Mouse (Mus musculus) intestine, postnatal 0 days (tissue): Measurements from ENCODE around the gene Pitpnm2. TPM values are rescaled to one million over a fixed set of nuclear protein-coding genes. Genes with fewer than 3 reads are reported as not detected.

Experiments
- ATAC-seq: fragments of 200-750 bp; cut with Nextera tagmentation; 2 replicates; pipeline ENCODE4 v1.8.0; 2017; ENCODE audit warnings: mild to moderate bottlenecking, moderate TSS enrichment, moderate library complexity
- H3K27ac ChIP-seq: fragments of 300-500 bp; sonication (generic); 2 replicates; pipeline ENCODE4 v1.5.1; 2014; ENCODE audit warnings: mild to moderate bottlenecking, low read depth, low read length, moderate library complexity
- H3K27me3 ChIP-seq: fragments of 300-500 bp; sonication (generic); replicated peaks from 2 replicates; pipeline ENCODE4 v1.6.1; 2014; ENCODE audit warnings: low read length, mixed read lengths; ENCODE audit not compliant: control insufficient read depth, insufficient read depth
- H3K36me3 ChIP-seq: fragments of 300-500 bp; sonication (generic); 2 replicates; pipeline ENCODE4 v1.6.1; 2014; ENCODE audit warnings: mild to moderate bottlenecking, moderate library complexity; ENCODE audit not compliant: control insufficient read depth, insufficient read depth
- H3K4me1 ChIP-seq: fragments of 300-500 bp; sonication (generic); replicated peaks from 2 replicates; pipeline ENCODE4 v1.6.1; 2014; ENCODE audit warnings: antibody characterized with exemption, low read length, mixed read lengths; ENCODE audit not compliant: control insufficient read depth, insufficient read depth
- H3K4me2 ChIP-seq: fragments of 300-500 bp; sonication (generic); replicated peaks from 2 replicates; pipeline ENCODE4 v1.6.1; 2014; ENCODE audit warnings: low read depth, mild to moderate bottlenecking, moderate library complexity
- H3K4me3 ChIP-seq: fragments of 300-500 bp; sonication (generic); 2 replicates; pipeline ENCODE4 v1.5.1; 2014; ENCODE audit warnings: low read depth, low read length
- H3K9ac ChIP-seq: fragments of 300-500 bp; sonication (generic); 2 replicates; pipeline ENCODE4 v1.6.1; 2014; ENCODE audit warnings: mild to moderate bottlenecking, low read depth, low read length
- H3K9me3 ChIP-seq: fragments of 300-500 bp; sonication (generic); 2 replicates; pipeline ENCODE4 v1.6.1; 2016; ENCODE audit warnings: mixed run types; ENCODE audit not compliant: control insufficient read depth
- CTCF ChIP-seq: sonication (generic); IDR thresholded peaks from 2 replicates; pipeline ENCODE4 v1.5.1; 2016; ENCODE audit warnings: low read depth, mild to moderate bottlenecking, control low read depth, antibody characterized with exemption, moderate library complexity
- WGBS: fragments of 180-500 bp; shearing (Covaris S2); extraction: QIAGEN DNeasy Blood & Tissue Kit; methylation state at CpG from one replicate; pipeline ENCODE4 v1.1.7; 2014; 5-methylcytosine and 5-hydroxymethylcytosine counted together
- polyA plus RNA-seq: library from polyadenylated mRNA; unstranded; fragments of >200 nt; fragmentation: Nextera tagmentation; extraction: Ambion mirVana; gene quantifications from 2 replicates; pipeline ENCODE4 v1.2.1, GENCODE M21; 2015

The Pitpnm2 gene
- polyA plus RNA-seq, 1 experiment from 2014 or later: 1.5 TPM

DNA sequence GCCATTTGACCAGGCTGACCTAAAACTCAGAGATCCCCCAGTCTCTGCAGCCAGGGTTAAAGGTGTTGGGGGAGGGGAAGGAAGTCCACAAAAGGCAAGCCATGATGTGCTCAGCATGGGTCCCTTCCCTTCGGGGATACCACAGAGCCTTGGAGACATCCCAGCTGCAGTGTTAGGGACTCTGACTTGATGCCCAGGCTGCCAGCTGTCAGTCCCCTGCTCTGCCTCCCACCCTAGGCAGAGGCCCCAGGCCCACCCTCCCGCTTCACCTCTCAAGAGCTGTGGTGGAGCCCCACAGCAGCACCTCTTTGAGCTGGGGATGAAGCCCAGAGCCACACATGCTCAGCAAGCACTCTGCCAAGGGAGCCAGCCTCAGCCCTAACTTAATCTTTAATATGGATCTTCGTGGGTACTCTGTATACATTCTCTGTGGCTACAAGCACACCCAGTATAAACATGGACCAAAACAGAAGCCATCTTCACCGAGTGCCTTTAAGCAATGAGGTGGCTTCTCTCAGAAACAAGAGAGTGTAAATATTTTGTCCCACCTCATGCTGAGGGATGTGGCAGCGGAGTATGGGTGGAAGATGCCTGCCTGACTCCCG is 171.6 kb downstream of the Pitpnm2 start:
- Histone ChIP-seq H3K9me3 (no peaks in the 10 kb centered on the region), H3K4me1 (peaks cover 4% of the 10 kb centered on the region; the same call in 1 of the 2 replicates), H3K36me3 (no peaks in the 10 kb centered on the region), H3K9ac (no peak overlapping the region), H3K27me3 (no peaks in the 10 kb centered on the region), H3K4me3 (no peak overlapping the region), H3K4me2 (no peak overlapping the region), H3K27ac (no peak overlapping the region)
- 69% methylated on average over 6 of the region's 6 CpGs for WGBS
- no peak for TF ChIP-seq CTCF
- no peak for ATAC-seq

DNA sequence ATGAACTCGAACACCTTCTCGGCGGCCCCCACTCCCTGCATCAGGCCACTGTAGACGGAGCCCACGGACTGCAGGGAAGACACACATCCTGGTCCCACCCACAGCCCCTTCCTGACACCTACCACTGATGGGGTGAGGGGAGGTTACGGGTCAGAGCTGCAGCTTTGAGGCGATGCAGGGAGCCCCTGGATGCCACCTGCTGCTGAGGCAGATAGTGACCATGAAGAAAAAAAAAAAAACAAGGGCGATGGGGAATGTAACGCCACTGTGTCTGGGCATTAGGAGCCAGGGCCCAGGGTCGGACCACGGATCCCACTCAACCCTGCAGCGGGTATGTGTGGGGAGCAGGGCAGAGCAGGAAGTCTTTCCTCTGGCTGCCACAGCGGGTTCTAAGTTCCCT is 172.3 kb downstream of the Pitpnm2 start:
- no peak overlapping the region for H3K4me2 ChIP-seq
- H3K9ac ChIP-seq: no peak overlapping the region
- H3K4me1 ChIP-seq: peaks cover 4% of the 10 kb centered on the region; the same call in 1 of the 2 replicates
- WGBS: 86% methylated on average over 13 of the region's 13 CpGs
- no peak for ATAC-seq
- no peaks in the 10 kb centered on the region for H3K9me3 ChIP-seq
- H3K27me3 ChIP-seq: no peaks in the 10 kb centered on the region
- TF ChIP-seq CTCF: no peak
- no peaks in the 10 kb centered on the region for H3K36me3 ChIP-seq
- peak overlapping the region; percentile 63; the same call in 1 of the 2 replicates for H3K27ac ChIP-seq
- H3K4me3 ChIP-seq: no peak overlapping the region

DNA sequence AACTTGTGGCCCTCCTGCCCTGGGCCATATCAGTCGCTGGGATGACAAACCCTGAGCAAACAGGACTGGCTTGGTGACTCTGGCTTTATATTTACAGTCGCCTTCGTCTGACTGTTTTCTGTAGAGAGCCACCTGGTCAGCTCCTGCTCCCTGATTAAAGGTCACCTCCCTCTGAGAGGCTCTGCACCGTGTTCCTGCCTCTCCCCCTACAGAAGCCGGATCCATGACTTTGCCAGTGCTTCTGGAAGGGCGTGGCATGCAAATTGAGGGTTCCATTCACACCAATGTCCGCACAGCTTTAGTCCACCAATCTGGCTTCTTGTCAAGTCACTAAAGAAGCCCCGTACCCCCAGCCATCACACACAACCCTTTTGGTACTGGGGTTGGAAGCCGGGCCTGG is 173.0 kb downstream of the Pitpnm2 start:
- Histone ChIP-seq H3K36me3 (no peaks in the 10 kb centered on the region), H3K4me2 (no peak overlapping the region), H3K4me1 (peaks cover 4% of the 10 kb centered on the region; the same call in 1 of the 2 replicates), H3K9ac (no peak overlapping the region), H3K4me3 (no peak overlapping the region), H3K9me3 (no peaks in the 10 kb centered on the region), H3K27ac (peak overlapping the region; percentile 63), H3K27me3 (no peaks in the 10 kb centered on the region)
- peak; percentile 73 for ATAC-seq
- TF ChIP-seq CTCF: no peak
- WGBS: 39% methylated on average over 9 of the region's 9 CpGs

DNA sequence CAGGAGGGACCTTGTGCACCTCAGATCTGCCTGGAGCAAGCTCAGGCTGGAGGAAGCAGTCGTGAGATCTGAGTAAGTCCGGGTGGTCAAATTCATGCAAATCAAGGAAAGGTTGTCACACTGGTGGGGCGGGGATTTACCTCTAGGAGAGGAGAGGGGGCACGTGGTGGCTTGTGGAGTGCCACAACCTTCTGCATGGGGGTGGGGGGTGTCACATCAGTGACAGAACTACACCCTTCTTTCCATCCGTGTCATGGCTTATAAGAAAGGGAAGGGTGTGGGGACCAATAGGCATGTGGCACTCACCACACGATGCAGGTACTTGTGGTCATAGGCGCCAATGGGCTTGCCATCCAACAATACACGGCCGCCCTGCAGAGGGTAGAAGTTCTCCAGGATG is 173.8 kb downstream of the Pitpnm2 start:
- Histone ChIP-seq H3K36me3 (no peaks in the 10 kb centered on the region), H3K4me2 (no peak overlapping the region), H3K9me3 (no peaks in the 10 kb centered on the region), H3K9ac (no peak overlapping the region), H3K4me1 (peaks cover 4% of the 10 kb centered on the region; the same call in 1 of the 2 replicates), H3K27me3 (no peaks in the 10 kb centered on the region), H3K27ac (no peak overlapping the region), H3K4me3 (no peak overlapping the region)
- WGBS: 73% methylated on average over 9 of the region's 9 CpGs
- ATAC-seq: no peak
- TF ChIP-seq CTCF: no peak

DNA sequence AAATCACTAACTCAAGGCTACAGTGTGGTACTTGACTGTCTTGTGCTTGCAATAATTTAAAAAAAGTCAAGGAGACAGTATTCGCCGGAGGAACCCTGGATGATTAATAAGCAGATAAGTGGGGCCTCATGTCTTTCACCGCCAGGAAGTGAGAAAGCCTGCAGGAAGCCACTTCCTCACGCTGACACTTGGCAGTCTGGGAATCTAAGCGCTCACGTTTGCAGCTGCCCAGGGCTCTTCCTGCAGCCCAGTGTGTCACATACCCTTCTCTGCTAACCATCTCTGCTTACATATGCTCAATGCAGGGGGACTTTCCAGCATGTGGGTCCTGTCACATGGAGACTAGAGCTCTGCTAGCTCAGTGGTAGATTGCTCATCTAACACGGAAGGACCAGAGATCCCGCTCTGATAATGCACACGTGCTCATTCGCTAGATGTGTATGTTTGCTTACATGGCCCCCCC is 174.7 kb downstream of the Pitpnm2 start:
- WGBS: 10% methylated on average over 10 of the region's 10 CpGs
- no peak for ATAC-seq

DNA sequence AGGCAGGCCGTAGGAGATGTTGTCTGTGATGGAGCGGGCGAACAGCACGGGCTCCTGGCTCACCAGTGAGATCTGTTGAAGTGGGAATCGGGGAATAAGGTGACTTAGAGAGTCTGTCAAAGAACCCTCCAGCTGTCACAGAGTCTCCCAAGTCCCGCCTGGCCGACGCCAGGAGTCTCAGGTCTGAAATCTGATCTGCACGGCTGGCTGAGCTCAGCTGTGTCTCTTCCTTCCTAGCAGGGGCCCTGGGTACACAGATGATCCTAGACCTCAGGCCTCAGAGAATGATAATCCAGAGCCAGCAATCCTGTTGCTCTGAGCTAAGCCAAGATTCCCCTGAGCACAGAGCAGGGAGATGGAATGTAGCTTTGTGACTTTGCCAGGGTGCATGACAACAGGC is 175.9 kb downstream of the Pitpnm2 start:
- Histone ChIP-seq H3K4me2 (no peak overlapping the region), H3K36me3 (no peaks in the 10 kb centered on the region), H3K27ac (no peak overlapping the region), H3K27me3 (no peaks in the 10 kb centered on the region), H3K9me3 (no peaks in the 10 kb centered on the region), H3K9ac (no peak overlapping the region), H3K4me3 (no peak overlapping the region), H3K4me1 (peaks cover 4% of the 10 kb centered on the region)
- no peak for ATAC-seq
- WGBS: 72% methylated on average over 9 of the region's 9 CpGs
- no peak for TF ChIP-seq CTCF

More for the DNA sequence above, 174.7 kb downstream of the Pitpnm2 start:
- no peaks in the 10 kb centered on the region for H3K27me3 ChIP-seq
- H3K4me2 ChIP-seq: no peak overlapping the region
- peaks cover 4% of the 10 kb centered on the region for H3K4me1 ChIP-seq
- no peaks in the 10 kb centered on the region for H3K36me3 ChIP-seq
- no peak overlapping the region for H3K4me3 ChIP-seq
- H3K9me3 ChIP-seq: no peaks in the 10 kb centered on the region
- no peak for TF ChIP-seq CTCF
- H3K27ac ChIP-seq: no peak overlapping the region
- H3K9ac ChIP-seq: no peak overlapping the region
